Mouse (Mus musculus) liver, adult 2 months (tissue): Measurements from ENCODE around the gene Gpr45.

Experiments used
- CTCF ChIP-seq: fragments of 200-500 bp; IDR thresholded peaks from 2 replicates; pipeline ENCODE4 v1.5.1; 2011; ENCODE audit warnings: low read depth, low read length, control low read depth
- POLR2A ChIP-seq: fragments of 200-500 bp; IDR thresholded peaks from 2 replicates; pipeline ENCODE4 v1.6.1; 2011; ENCODE audit warnings: low read length, control low read depth; ENCODE audit not compliant: insufficient read depth; ENCODE audit errors: extremely low read depth

DNA sequence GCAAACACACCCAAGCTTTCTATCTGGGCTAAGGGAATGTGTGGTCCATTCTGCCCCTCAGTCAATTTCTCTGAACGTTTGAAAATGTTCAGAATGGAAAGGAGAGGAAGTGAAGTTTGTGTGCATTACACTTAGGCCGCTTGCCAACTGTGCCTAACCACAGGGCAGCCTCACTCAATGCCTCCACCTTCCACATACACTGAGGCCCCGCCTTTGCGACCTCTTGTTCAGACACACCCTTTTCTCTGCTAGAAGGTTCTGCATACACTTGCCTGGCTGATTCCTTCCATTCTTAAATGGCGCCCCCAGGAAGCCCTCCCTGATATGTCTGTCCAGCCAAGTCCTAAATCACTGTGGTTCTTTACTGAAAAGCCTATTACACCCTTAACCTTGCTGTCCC lies 118.1 kb downstream of the Gpr45 start:
- TF ChIP-seq POLR2A (no peak), CTCF (no peak)
